Mouse (Mus musculus): ENCODE results near the gene Dpp10.

GRCm38 (mm10) chr1:123978597-123978996 is 66.8 kb downstream of the Dpp10 start:
- no peak for TF ChIP-seq GATA1 (IDR thresholded peaks at IDR 0.05; ENCODE audit: borderline replicate concordance, low read length)
- TF ChIP-seq FLI1 (IDR thresholded peaks at IDR 0.05; ENCODE audit: low read length), result no peak
